Mouse (Mus musculus) forebrain, embryonic 15.5 days (tissue): Measurements from ENCODE around the gene Tex19.1. TPM values are rescaled to one million over a fixed set of nuclear protein-coding genes. Genes with fewer than 3 reads are reported as not detected.
"Not testable (repeated sequence)": the region's sequence is repeated elsewhere in the genome, so short reads cannot be mapped to it uniquely, and the experiment has no call there.

ENCODE experiments used
- ATAC-seq: fragments of 200-750 bp; cut with Nextera tagmentation; replicated peaks from 2 replicates; pipeline ENCODE4 v1.8.0; 2017; ENCODE audit warnings: mild to moderate bottlenecking, moderate TSS enrichment, moderate library complexity
- H3K27ac ChIP-seq: fragments of 300-500 bp; sonication (generic); replicated peaks from 2 replicates; pipeline ENCODE4 v1.5.1; 2015; ENCODE audit warnings: mild to moderate bottlenecking, inconsistent platforms
- H3K27me3 ChIP-seq: fragments of 300-500 bp; sonication (generic); 2 replicates; pipeline ENCODE4 v1.6.1; 2015; ENCODE audit warnings: inconsistent platforms
- H3K36me3 ChIP-seq: fragments of 300-500 bp; sonication (generic); 2 replicates; pipeline ENCODE4 v1.6.1; 2015; ENCODE audit warnings: mild to moderate bottlenecking, inconsistent platforms
- H3K4me1 ChIP-seq: fragments of 300-500 bp; sonication (generic); 2 replicates; pipeline ENCODE4 v1.6.1; 2015; ENCODE audit warnings: inconsistent platforms
- H3K4me2 ChIP-seq: fragments of 300-500 bp; sonication (generic); replicated peaks from 2 replicates; pipeline ENCODE4 v1.6.1; 2015; ENCODE audit warnings: mild to moderate bottlenecking, inconsistent platforms
- H3K4me3 ChIP-seq: fragments of 300-500 bp; sonication (generic); 2 replicates; pipeline ENCODE4 v1.5.1; 2015; ENCODE audit warnings: mild to moderate bottlenecking, inconsistent platforms
- H3K9ac ChIP-seq: fragments of 300-500 bp; sonication (generic); replicated peaks from 2 replicates; pipeline ENCODE4 v1.6.1; 2015; ENCODE audit warnings: mild to moderate bottlenecking, inconsistent platforms
- H3K9me3 ChIP-seq: fragments of 300-500 bp; sonication (generic); 2 replicates; pipeline ENCODE4 v1.6.1; 2016; ENCODE audit warnings: inconsistent platforms
- WGBS: fragments of 180-500 bp; shearing (Covaris S2); methylation state at CpG from one replicate; pipeline ENCODE4 v1.1.7; 2015; ENCODE audit warnings: mixed read lengths; 5-methylcytosine and 5-hydroxymethylcytosine counted together
- polyA plus RNA-seq: library from polyadenylated mRNA; unstranded; fragments of >200 nt; fragmentation: Nextera tagmentation; extraction: Ambion mirVana; gene quantifications from 2 replicates; pipeline ENCODE4 v1.2.1, GENCODE M21; 2015

Tex19.1 gene
- not detected in 2 replicates for polyA plus RNA-seq

DNA sequence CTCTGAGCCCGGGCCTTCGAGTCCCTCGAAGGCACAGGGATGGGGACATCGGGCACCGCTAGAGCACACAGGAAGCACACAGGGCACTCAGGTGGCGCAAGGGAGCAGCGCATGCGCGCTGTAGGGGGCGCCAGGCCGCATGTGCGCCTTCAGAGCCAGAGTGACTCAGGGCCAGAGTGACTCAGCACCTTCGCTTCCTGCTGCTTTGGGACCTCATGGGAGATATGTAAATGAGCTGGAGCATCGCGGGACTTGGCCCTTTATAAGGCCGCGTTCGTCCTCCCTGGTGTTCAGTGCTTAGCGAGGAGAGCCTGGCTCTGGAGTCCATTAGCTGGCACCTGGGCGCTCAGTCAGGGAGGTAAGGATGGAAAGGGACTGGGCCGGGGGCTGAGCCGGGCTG, at the start of gene Tex19.1:
Tex19.1 (plus strand) TSS at position 279 of the 400 bp plus-strand sequence.
- WGBS, result 89% methylated on average over 22 of the region's 22 CpGs
- Histone ChIP-seq H3K9me3 (no peaks in the 10 kb centered on the region), H3K36me3 (no peaks in the 10 kb centered on the region), H3K4me2 (no peak within 1 kb of the TSS), H3K27me3 (no peaks in the 10 kb centered on the region), H3K4me3 (no peak within 1 kb of the TSS), H3K4me1 (no peaks in the 10 kb centered on the region), H3K27ac (no peak within 1 kb of the TSS), H3K9ac (no peak within 1 kb of the TSS)
- no peak for ATAC-seq

DNA sequence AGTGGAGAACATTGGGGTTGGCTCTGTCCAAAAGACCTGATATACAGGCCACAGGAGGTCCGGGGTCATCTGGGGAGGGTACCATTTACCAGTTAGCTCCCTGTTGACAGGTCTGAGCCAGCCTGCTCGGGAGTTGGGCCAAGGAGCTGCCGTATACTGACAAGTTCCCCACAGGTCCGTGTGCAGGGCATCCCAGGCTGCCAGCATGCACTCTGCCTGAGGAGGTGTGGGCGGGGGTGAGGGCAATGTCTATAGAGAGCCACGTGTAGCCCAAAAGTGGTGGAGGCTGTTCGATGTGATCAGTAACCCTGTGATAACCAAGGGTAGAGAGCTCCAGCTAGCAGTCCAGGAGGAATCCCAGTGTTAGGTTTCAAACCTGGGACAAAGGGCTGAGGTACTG, 46.2 kb upstream of the Tex19.1 start:
- H3K4me1 ChIP-seq, result no peaks in the 10 kb centered on the region
- ATAC-seq, result no peak
- no peaks in the 10 kb centered on the region for H3K9me3 ChIP-seq
- H3K4me2 ChIP-seq, result no peak overlapping the region
- no peaks in the 10 kb centered on the region for H3K36me3 ChIP-seq
- WGBS, result 76% methylated on average over 7 of the region's 7 CpGs
- H3K9ac ChIP-seq, result no peak overlapping the region
- no peaks in the 10 kb centered on the region for H3K27me3 ChIP-seq
- no peak overlapping the region for H3K4me3 ChIP-seq
- H3K27ac ChIP-seq, result no peak overlapping the region

DNA sequence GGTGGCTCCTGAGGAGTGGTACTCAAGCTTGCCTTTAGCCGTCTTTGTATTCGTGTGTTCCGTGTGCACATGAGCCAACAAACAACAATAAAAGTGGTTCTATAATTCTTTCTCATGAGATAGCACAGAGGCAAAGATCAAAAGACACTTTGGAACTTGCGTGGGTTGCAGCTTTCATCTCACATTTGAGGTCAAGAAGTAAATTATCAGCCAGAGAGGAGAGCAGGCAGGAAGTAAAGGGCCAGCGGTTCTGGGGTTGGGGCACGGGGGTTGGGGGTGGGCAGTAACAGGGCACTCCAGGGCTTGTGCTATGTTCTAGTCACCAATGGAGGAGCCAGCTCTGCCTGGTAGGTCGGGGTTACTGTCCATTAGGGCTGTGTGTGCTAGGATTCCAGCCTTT, 45.3 kb upstream of the Tex19.1 start:
- ATAC-seq, result no peak

DNA sequence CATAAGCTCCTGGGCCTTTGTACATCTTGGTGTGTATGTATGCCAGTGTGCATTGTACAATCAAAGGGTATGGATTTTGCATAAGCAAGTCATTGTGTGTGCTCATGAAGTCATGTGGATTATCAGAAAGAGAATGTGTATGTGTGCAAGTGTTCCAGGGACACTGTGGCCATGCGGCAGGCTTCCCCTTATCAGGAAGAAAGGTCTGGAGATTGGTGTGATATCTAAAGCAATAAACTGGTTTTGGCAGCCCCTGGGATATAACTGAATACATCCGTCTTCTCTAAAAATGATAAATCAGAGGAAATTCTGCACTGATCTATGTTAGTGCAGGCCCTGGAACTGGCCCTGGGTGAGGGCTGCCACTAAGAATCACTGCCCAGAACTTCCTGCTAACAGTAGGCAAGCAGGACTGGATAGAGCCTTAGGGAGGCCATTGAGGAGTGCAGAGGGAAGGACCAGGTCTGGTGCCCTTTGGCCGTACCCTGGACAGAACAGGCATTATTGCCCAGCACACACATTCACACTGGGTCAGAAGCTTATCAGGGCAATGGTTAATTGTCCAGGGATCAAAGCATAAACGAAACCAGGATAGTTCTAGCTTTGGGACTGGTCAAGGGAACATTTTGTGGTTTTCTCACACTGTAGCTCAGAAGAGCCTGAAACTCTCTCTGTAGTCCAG, 44.7 kb upstream of the Tex19.1 start:
- Histone ChIP-seq H3K9ac (no peak overlapping the region), H3K4me2 (no peak overlapping the region), H3K4me3 (no peak overlapping the region), H3K27ac (no peak overlapping the region), H3K27me3 (no peaks in the 10 kb centered on the region), H3K36me3 (no peaks in the 10 kb centered on the region), H3K9me3 (no peaks in the 10 kb centered on the region), H3K4me1 (no peaks in the 10 kb centered on the region)
- WGBS, result 93% methylated on average over 4 of the region's 4 CpGs
- no peak for ATAC-seq

More for the DNA sequence above, 45.3 kb upstream of the Tex19.1 start:
- 71% methylated on average over 7 of the region's 7 CpGs for WGBS
- no peak overlapping the region for H3K4me3 ChIP-seq
- no peak overlapping the region for H3K4me2 ChIP-seq
- no peaks in the 10 kb centered on the region for H3K36me3 ChIP-seq
- H3K9ac ChIP-seq, result no peak overlapping the region
- H3K27ac ChIP-seq, result no peak overlapping the region
- H3K27me3 ChIP-seq, result no peaks in the 10 kb centered on the region
- H3K4me1 ChIP-seq, result no peaks in the 10 kb centered on the region
- no peaks in the 10 kb centered on the region for H3K9me3 ChIP-seq

DNA sequence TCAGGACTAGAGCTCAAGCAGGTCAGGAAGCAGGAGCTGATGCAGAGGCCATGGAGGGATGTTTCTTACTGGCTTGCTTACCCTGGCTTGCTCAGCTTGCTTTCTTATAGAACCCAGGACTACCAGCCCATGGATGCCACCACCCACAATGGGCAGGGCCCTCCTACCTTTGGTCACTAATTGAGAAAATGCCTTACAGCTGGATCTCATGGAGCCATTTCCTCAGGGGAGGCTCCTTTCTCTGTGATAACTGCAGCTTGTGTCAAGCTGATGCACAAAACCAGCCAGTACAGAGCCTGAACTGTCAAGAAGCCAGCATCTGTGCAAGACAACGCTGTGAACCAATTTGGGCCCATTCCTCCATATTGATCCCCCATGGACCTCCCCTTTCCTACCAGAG, 38.7 kb upstream of the Tex19.1 start:
- H3K4me3 ChIP-seq, H3K9me3 ChIP-seq, H3K4me2 ChIP-seq, H3K27me3 ChIP-seq, H3K36me3 ChIP-seq, H3K9ac ChIP-seq, H3K4me1 ChIP-seq, H3K27ac ChIP-seq, ATAC-seq: not testable (repeated sequence)
- 88% methylated on average over 1 of the region's 1 CpGs for WGBS

DNA sequence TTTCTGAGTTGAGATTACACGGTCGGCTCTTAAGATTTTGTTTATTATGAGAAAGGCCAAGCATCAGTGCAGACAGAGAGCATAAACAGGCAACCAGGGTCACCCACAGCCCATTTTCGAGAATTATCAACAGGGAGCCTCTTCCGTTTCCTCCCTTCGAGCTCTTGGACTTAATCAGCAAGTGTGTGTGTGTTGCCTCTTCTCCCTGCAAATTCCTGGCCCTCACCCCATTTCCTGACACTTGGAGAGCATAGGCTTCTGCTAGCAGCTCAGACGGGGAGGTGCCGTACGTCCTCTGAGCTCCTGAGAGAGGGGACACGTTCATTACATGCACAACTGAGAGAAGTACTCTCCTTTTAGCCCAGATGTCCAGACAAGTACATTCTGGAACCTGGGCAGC, 37.9 kb upstream of the Tex19.1 start:
- Histone ChIP-seq H3K4me3 (no peak overlapping the region), H3K27ac (no peak overlapping the region), H3K9ac (no peak overlapping the region), H3K36me3 (no peaks in the 10 kb centered on the region), H3K4me2 (no peak overlapping the region), H3K9me3 (no peaks in the 10 kb centered on the region), H3K4me1 (peaks cover 2% of the 10 kb centered on the region; the same call in 1 of the 2 replicates), H3K27me3 (no peaks in the 10 kb centered on the region)
- 69% methylated on average over 9 of the region's 9 CpGs for WGBS
- ATAC-seq, result no peak

DNA sequence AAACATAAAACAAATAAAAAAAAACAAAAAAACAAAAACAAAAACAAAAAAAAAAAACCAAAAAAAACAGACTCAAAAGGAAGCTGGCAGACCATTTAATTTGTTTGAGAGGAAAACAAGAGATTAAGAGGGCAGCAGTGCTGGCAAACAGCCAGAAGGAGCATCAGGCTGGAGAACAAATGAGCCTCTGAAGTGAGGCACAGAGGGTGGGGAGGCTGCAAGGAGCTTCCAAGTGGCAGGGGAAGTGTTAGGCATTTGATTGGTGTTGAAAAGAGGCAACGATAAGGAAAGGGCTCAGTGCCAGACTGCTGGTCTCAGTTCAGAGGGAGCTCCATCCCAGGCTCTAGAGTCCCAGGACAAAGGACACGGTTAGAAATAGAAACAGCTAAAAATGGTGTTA, 36.0 kb upstream of the Tex19.1 start:
- Histone ChIP-seq H3K9me3 (no peaks in the 10 kb centered on the region), H3K9ac (no peak overlapping the region), H3K4me1 (peaks cover 2% of the 10 kb centered on the region; the same call in 1 of the 2 replicates), H3K4me2 (no peak overlapping the region), H3K27me3 (no peaks in the 10 kb centered on the region), H3K27ac (no peak overlapping the region), H3K36me3 (no peaks in the 10 kb centered on the region), H3K4me3 (no peak overlapping the region)
- WGBS, result 2% methylated on average over 2 of the region's 2 CpGs
- ATAC-seq, result peak; percentile 80

DNA sequence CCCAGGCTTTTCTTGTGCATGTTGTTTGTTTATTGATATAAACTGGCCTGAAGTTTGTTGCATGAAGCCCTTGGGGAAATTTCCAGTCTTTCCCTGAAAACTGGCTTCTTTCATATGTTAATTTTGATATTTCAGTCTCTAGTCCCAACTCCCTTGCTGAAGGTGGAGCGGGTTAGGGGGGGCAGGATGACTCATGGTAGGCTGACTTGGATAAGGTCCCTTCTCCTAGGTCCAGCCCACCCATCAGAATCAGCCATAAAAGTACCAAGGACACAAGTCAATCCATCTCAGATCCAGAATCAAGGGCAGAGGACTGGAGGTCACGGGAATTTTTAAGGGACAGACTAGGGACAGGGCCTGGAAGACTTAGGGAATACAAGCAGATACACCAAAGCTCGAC, 34.9 kb upstream of the Tex19.1 start:
- H3K9ac ChIP-seq, result no peak overlapping the region
- H3K9me3 ChIP-seq, result no peaks in the 10 kb centered on the region
- no peak overlapping the region for H3K27ac ChIP-seq
- ATAC-seq, result no peak
- 86% methylated on average over 3 of the region's 3 CpGs for WGBS
- peaks cover 2% of the 10 kb centered on the region; the same call in 1 of the 2 replicates for H3K4me1 ChIP-seq
- no peaks in the 10 kb centered on the region for H3K27me3 ChIP-seq
- no peaks in the 10 kb centered on the region for H3K36me3 ChIP-seq
- H3K4me2 ChIP-seq, result no peak overlapping the region
- no peak overlapping the region for H3K4me3 ChIP-seq

DNA sequence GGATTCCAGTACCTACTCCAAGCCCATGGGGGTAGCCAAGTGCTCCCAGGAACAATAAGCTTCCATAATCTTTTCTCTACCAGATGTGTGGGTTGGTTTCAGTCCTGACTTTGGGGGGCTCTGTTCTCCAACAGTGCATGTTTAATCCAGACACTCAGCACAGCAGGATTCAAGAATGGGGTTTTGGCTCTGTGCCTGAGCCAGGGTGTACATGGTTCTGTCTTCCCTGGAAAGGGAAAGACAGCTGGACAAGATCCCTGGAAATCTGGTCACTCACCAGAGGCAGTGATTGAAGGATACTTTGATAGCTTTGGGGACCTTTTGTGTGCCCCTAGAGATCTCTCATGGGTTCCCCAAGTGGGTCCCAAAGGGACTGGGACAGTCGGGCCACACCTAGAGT, 34.3 kb upstream of the Tex19.1 start:
- H3K9me3 ChIP-seq, result no peaks in the 10 kb centered on the region
- H3K27ac ChIP-seq, result no peak overlapping the region
- no peak for ATAC-seq
- H3K27me3 ChIP-seq, result no peaks in the 10 kb centered on the region
- H3K36me3 ChIP-seq, result no peaks in the 10 kb centered on the region
- no peak overlapping the region for H3K9ac ChIP-seq
- H3K4me2 ChIP-seq, result no peak overlapping the region
- peaks cover 2% of the 10 kb centered on the region; the same call in 1 of the 2 replicates for H3K4me1 ChIP-seq
- WGBS, result 67% methylated on average over 1 of the region's 1 CpGs
- H3K4me3 ChIP-seq, result no peak overlapping the region

DNA sequence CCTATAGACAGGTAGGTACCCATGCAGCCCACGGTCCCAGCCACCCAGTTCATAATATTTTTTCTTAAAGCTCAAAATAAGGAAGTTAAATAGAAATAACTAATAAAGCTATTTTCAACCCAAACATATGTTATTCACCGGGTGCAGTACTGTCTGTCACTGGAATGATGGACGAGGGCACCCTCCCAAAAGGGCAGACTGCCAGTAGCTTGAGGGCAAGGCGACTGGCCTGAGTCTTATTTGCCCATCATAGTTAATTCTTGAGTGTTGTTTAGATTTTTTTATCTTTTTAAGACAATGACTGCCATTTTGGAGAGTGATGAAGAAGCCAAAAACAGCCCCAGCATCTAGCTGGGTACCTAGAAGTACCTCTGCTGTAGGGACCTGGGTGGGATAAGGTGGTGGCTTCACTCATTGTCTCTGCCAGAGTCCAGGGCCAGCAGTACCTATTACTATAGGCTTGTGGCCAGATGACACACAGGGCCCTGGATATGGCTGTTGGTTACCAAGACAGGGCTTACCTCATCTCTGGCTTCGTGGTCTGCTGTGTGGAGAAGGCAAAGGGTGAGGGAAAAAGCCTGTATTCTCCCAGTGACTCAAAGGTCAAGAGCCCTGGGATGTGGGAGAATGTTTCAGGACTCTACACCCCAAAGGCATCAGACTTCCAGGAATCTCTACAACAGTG, 33.7 kb upstream of the Tex19.1 start:
- no peak overlapping the region for H3K4me3 ChIP-seq
- H3K27me3 ChIP-seq, result no peaks in the 10 kb centered on the region
- H3K4me1 ChIP-seq, result peaks cover 2% of the 10 kb centered on the region; the same call in 1 of the 2 replicates
- no peaks in the 10 kb centered on the region for H3K36me3 ChIP-seq
- no peak overlapping the region for H3K27ac ChIP-seq
- no peak overlapping the region for H3K9ac ChIP-seq
- ATAC-seq, result no peak
- 62% methylated on average over 5 of the region's 5 CpGs for WGBS
- H3K4me2 ChIP-seq, result no peak overlapping the region
- H3K9me3 ChIP-seq, result no peaks in the 10 kb centered on the region

DNA sequence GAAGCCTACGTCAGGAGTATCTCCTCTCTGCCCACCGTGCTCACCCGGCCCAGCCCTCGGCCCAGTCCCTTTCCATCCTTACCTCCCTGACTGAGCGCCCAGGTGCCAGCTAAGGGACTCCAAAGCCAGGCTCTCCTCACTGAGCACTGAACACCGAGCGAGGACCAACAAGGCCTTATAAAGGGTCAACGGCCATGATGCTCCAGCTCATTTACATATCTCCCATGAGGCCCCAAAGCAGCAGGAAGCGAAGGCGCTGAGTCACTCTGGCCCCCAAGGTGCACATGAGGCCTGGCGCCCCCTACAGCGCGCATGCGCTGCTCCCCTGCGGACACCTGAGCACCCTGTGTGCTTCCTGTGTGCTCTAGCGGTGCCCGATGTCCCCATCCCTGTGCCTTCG, 27.8 kb upstream of the Tex19.1 start:
- no peak for ATAC-seq
- Histone ChIP-seq H3K4me1 (no peaks in the 10 kb centered on the region), H3K9me3 (no peaks in the 10 kb centered on the region)

DNA sequence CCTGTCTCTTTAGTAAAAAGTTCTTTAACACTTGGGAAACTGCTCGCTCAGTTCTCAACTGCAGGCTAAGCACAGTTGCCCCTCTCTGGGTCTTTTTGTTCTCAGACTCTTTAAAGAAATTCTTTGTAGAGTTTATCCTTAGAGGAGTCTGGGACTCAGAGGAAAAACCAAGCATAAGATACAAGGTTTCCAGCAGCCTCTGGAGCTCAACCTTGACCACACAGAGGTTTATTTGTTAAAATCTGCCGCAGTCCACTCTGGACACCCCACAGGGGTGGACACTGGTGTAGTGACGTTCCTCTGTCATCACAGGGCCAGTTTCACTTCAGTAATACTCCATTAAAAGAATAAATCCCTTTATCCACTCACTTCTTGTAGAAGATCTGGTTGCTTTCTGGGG, 27.4 kb upstream of the Tex19.1 start, which contains the start of gene Tex19.2:
Tex19.2 (minus strand) TSS at position 101 of the 400 bp plus-strand sequence.
- no peaks in the 10 kb centered on the region for H3K36me3 ChIP-seq
- no peak within 1 kb of the TSS for H3K9ac ChIP-seq
- H3K27me3 ChIP-seq, result no peaks in the 10 kb centered on the region
- H3K4me2 ChIP-seq, result no peak within 1 kb of the TSS
- H3K4me3 ChIP-seq, result no peak within 1 kb of the TSS
- no peaks in the 10 kb centered on the region for H3K4me1 ChIP-seq
- ATAC-seq, result no peak
- H3K27ac ChIP-seq, result no peak within 1 kb of the TSS
- H3K9me3 ChIP-seq, result no peaks in the 10 kb centered on the region
- 41% methylated on average over 3 of the region's 3 CpGs for WGBS

More for the DNA sequence above, 27.8 kb upstream of the Tex19.1 start:
- Histone ChIP-seq H3K27ac (no peak overlapping the region), H3K4me2 (no peak overlapping the region), H3K36me3 (no peaks in the 10 kb centered on the region), H3K4me3 (no peak overlapping the region), H3K27me3 (no peaks in the 10 kb centered on the region), H3K9ac (no peak overlapping the region)
- WGBS, result 91% methylated on average over 18 of the region's 18 CpGs
